Mouse (Mus musculus): ENCODE data around the gene Fam53b.

The Fam53b gene

GRCm38 (mm10) chr7:132787496-132788190 is 26.0 kb downstream of the Fam53b start:
- no peak for DNase-seq

DNA sequence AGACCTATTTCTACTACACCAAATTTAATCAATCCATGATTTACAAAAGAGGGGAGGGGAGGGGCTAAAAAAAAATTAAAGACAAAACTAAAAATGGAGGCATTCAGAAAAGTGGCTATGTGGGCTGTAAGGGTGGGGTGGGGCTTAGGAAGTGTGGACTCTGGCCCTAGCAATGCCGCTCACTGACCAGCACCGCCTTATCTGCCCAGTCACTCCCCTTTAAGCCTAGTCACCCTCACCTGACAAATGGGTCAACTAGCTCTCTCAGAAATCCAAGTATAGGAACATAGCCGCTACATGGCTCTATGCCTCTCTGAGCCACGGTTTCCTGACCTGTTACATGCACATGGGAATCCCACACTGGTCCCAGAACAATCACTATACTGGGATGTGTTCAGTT is 26.7 kb downstream of the Fam53b start:
- DNase-seq = no peak

- no peak for DNase-seq
Measured at GRCm38 (mm10) chr7:132786522-132786921, 27.2 kb downstream of the Fam53b start.

GRCm38 (mm10) chr7:132786011-132786410 is 27.7 kb downstream of the Fam53b start:
- peak; percentile 55 for DNase-seq

GRCm38 (mm10) chr7:132784101-132784500 is 29.6 kb downstream of the Fam53b start:
- no peak for DNase-seq

DNA sequence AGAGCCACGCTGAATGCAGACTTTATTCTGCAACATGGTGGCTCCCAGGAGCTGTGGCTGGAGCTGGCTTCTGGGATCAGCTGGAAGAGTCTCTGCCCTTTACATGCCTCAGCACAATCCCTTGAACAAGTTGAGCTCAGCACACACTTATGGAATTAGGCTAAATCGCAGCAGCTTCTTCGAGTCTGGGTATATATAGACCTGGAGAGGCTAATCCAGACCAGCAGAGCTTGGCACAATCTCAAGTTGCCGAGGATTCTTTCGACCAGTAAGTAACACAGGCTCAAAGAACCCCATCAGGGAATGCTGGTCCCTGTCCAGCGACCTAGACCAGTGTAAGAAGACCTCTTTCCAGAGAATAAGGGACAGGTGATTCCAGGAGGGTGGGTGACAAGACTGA is 31.8 kb downstream of the Fam53b start:
- DNase-seq = no peak

- no peak for DNase-seq
Measured at GRCm38 (mm10) chr7:132781130-132781814, 32.4 kb downstream of the Fam53b start.

DNA sequence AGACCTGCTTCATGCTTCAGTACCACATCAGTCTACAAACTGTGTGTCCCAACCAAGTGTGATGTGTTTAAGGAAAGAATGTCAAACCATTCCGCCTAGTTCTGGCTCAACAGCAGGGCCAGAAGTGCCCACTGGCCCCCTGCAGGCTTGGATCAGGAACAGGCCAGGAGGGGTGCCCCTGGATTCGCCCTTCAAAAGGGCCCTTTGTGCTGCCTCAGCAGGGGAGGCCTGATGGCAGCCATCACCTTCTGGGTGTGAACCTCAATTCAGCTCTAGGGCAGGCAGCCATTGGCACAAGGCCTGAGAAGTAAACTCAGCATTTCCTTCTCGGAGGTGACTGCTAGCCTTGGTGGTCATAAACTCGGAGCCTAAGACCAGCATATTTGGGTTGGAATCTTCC is 33.1 kb downstream of the Fam53b start:
- DNase-seq = peak; percentile 71

GRCm38 (mm10) chr7:132778630-132779029 is 35.1 kb downstream of the Fam53b start:
- no peak for DNase-seq

GRCm38 (mm10) chr7:132777728-132778453 is 35.8 kb downstream of the Fam53b start:
- DNase-seq = no peak

DNA sequence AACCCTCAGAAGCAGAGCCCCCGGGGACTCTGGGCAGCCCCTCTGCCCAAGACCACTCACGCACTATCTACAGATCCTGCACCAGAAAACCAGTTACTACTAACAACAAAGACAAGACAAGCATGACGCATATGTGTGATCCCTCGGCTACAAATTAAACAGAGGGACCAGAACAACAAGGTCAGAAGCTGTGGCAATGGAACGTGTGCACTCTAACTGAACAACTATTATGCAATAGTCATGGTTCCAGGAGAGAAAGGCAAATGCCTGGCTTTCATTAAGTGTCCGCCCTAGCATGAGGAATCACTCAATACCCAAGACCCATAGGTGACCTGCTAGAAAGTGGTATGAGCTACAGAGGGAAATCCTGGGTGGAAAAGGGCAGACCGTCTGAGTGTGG is 36.6 kb downstream of the Fam53b start:
- DNase-seq = no peak

DNA sequence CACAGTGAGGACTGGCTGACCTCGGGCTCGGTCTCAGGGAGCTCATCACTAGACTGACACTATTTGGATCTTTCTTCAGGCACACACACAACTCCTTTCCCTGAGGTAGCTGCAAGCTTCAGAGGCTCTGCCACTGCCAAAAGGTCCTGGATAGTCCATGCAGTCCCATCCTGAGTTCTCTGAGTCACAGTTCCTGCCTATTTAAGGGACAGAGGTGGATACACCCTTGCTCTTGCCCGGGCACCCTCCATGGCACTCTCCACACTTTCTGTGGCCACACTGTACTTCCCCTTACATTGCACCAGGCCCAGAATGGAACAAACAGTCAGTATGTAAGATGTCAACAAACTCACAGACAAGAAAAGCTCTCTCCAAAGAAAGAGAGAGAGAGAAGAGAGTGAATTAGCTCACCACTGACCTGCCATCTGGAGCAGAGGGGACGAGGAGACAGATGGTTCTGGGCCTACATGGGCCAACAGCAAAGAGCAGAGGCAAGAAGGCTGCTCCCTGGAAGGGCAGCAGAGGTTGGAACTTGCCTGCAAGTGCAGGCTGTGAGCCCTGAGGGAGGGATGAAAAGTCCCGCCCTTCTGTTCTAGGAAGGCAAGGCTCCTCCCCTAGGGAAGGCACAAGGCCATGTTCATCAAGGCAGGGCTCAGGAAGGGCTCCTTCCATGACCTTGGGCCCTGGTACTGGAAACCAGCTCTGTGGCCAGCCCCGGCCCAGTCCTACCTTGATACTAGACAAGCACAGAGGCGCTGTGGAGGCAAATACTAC is 37.2 kb downstream of the Fam53b start:
- DNase-seq = peak; percentile 36

DNA sequence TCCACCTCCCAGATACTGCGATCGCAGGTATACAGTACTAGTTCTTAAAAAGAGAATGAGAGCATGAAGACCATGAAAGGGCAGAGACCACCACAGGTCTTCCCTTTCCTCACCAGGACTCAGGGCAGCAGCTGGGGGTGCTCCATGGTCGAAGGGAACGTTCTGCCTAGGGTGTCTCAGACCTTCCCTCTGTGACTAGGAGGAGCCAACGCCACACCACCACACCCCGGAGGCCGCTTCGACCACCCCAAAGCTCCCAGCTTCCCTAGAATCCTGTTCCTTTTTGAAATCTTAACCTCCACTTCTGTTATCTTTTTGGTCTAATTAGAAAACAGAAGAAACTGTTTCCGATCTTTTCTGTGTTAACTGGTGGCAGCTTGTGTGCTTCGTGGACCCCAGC is 37.8 kb downstream of the Fam53b start:
- DNase-seq = no peak

DNA sequence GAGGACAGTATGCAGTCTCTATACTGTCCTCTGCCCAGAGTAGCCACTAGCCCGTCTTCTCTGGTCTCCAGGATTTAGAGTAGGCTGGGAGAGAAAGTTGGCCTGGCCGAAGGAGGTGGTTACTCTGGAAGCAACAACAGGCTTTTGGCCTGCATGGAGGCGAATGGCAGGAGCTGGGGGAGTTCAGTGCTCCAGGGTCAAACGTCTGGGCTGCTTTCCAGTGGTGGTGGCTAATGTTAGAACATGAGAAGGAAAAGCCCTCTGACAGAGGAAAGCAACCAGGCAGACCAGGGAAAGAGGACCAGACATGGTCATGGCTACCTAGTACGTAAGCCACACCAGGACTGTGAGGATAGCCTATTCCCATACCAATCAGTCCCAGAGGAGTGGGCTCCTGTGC is 38.4 kb downstream of the Fam53b start:
- peak; percentile 85 for DNase-seq

DNA sequence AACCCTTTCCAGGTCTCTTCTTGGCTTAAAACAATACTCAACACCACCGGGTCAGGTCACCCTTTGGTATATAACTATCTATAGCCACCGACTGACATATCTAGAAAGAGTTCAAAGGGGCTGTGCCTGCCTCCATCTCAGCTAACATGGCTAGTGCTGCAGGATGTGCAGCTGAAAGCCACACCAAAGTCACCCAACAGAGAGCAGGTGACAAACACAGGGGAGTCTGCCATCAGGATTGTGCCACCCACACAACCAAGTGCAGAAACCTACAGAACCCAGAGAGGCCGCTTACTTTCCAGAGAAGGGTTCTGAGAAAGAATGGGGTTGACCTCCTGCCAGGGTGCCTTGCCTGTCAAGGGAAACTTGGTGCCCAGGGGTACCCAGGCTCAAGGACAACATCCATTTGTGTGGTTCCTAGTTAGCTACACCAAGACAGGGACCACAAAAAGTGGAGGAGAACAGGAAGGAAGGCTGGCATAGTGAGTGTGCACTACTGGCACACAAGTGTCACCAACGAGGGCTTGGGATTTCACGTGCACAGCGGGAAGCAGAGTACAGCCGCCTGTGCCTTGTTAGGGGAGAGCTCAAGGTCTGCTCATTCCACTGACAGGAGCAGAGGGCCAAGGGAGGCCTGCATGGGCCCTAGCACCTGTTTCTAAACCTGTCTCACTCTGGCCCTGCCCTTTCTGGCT is 40.5 kb downstream of the Fam53b start:
- DNase-seq = no peak

DNA sequence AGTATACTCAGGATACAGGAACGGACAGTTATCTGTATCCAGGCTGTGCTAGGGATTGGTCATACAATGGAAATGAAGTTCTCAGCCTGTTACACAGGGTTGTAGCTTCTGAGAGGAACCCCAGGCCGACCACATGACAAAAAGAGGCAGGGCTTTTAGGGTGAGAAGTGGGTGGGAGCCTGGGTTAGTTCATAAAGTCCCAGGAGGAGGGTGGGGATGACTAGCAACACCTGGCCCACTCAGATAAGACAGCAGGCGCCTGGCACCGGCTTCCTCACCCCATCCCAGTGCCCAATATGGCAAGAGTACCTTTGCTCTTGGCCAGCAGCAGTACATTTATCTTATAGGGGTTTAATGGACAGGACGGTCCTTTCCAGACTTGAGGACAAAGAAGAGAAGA is 41.2 kb downstream of the Fam53b start:
- no peak for DNase-seq

DNA sequence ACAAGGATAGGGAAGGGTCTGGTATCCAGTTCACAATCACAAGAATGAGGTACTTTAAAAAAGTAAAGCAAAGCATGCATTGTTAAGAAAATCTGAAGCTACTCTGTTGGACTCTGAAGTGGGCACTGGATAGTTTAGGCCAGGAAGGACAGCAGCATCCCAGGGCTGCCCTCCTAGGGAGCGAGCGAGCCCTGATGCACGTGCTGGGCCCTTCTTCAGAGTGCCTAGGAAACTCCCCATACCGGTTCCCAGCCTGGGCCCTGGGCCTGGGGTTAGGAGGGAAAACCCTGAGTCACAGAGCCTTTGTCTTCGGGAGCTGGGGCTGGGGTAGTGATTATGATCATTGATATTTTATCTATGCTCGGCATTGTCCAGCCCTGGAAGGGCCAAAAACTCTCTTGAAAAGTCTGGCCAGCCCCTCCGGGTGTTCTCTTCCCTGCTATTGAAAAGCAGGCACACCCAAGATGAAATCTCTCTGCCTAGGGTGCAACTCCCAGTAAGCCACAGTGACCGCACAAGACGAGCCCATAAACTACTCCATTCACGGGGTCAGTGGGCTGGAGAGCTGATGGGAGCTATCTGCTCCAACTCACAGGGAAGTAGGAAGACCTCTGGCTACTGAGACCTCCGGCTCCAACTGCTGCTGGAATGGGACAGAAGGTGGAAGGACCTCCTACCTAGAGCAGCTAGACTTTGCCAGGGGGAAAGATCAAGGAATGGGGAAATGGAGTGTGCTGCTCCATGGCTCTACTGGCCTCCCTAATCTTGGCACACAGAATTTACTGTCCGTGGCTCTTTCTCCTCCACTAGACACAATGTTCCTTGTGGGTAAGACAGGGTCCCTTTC is 45.0 kb downstream of the Fam53b start:
- DNase-seq = no peak

DNA sequence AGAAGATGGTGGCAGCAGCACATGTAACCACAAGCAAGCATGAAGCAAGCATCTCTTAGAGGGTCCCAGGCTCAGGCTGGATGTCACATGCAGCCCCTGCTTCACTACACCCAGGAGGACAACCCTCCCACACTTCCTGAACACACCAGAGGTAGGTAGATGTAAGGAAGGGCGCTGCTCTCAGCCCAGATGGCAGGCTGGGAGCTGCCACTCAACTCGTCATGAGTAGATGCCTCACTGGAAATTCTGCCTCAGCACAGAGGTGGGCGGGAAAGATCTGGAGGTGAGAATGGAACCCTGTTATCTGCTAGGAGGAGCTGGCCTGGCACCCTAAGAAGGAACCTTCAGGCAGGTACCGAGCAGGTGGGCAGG is 45.7 kb downstream of the Fam53b start:
- no peak for DNase-seq

GRCm38 (mm10) chr7:132767233-132767998 is 46.3 kb downstream of the Fam53b start:
- DNase-seq = no peak

DNA sequence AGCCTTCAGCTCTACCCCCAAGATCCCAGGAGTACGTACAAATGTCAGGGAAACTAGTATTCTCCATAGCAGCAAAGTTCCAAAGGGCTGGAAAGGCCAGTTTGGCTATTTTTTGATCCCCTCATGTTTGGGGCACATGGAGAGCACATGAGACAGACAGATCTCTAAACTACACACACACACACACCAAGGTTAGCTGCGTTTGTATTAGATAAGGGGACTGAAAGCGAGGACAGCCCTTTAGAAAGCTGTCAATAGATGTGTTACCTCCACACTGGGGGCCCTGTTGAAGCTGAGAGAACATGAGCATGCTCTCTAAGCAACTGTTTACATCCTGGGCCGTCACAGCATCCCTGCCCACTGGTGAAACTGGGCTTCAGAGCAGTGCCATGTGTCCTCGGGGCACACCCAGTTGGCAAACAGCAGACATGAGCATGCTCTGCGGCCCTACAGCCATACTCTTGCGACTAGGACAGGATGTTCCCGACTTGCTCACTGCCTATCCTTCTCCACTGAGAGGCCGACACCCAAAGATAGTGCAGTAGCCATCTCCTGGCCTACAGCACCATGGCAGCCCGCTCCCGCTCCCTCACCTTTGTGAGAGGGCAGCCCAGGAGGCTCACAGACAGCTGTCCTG is 47.3 kb downstream of the Fam53b start:
- DNase-seq = no peak
